Mouse (Mus musculus) brain, embryonic 18.5 days (tissue): ENCODE data around the gene Fstl4.

Experiments
- DNase-seq: peaks from one replicate; pipeline ENCODE4 v3.0.0-alpha.2; 2012; ENCODE audit warnings: low read depth, low spot score

Gene Fstl4

GRCm38 (mm10) chr11:52910788-52911187 lies 146.4 kb downstream of the Fstl4 start:
- DNase-seq, result no peak

GRCm38 (mm10) chr11:52914431-52914830 lies 150.0 kb downstream of the Fstl4 start:
- DNase-seq, result no peak

- DNase-seq, result no peak
These were observed 151.2 kb downstream of the Fstl4 start for GRCm38 (mm10) chr11:52915648-52916047.

GRCm38 (mm10) chr11:52919231-52919960 lies 155.0 kb downstream of the Fstl4 start:
- DNase-seq, result no peak

- no peak for DNase-seq
These were observed 159.8 kb downstream of the Fstl4 start for GRCm38 (mm10) chr11:52924196-52924595.

GRCm38 (mm10) chr11:52928321-52928720 lies 163.9 kb downstream of the Fstl4 start:
- no peak for DNase-seq

GRCm38 (mm10) chr11:52939336-52940070 lies 175.1 kb downstream of the Fstl4 start:
- no peak for DNase-seq

GRCm38 (mm10) chr11:52942967-52943366 lies 178.5 kb downstream of the Fstl4 start:
- peak; percentile 22 for DNase-seq

GRCm38 (mm10) chr11:52954995-52955394 lies 190.6 kb downstream of the Fstl4 start:
- DNase-seq, result no peak

GRCm38 (mm10) chr11:52968809-52969208 lies 204.4 kb downstream of the Fstl4 start:
- DNase-seq, result no peak

GRCm38 (mm10) chr11:52970396-52970795 lies 206.0 kb downstream of the Fstl4 start:
- no peak for DNase-seq

- DNase-seq, result no peak
These were observed 222.6 kb downstream of the Fstl4 start for GRCm38 (mm10) chr11:52986986-52987385.

- no peak for DNase-seq
These were observed 230.3 kb downstream of the Fstl4 start for GRCm38 (mm10) chr11:52994688-52995087.

GRCm38 (mm10) chr11:52996434-52997093 lies 232.1 kb downstream of the Fstl4 start:
- no peak for DNase-seq

GRCm38 (mm10) chr11:52997421-52997820 lies 233.0 kb downstream of the Fstl4 start:
- peak; percentile 22 for DNase-seq

- no peak for DNase-seq
These were observed 235.8 kb downstream of the Fstl4 start for GRCm38 (mm10) chr11:53000226-53000625.

- no peak for DNase-seq
These were observed 238.9 kb downstream of the Fstl4 start for GRCm38 (mm10) chr11:53003361-53003760.

- DNase-seq, result no peak
These were observed 239.4 kb downstream of the Fstl4 start for GRCm38 (mm10) chr11:53003811-53004210.

- DNase-seq, result no peak
These were observed 245.2 kb downstream of the Fstl4 start for GRCm38 (mm10) chr11:53009597-53009996.

- no peak for DNase-seq
These were observed 247.6 kb downstream of the Fstl4 start for GRCm38 (mm10) chr11:53011996-53012505.

- DNase-seq, result no peak
These were observed 249.5 kb downstream of the Fstl4 start for GRCm38 (mm10) chr11:53013906-53014305.

- DNase-seq, result no peak
These were observed 252.1 kb downstream of the Fstl4 start for GRCm38 (mm10) chr11:53016358-53017021.
